Mouse (Mus musculus) E14TG2a.4 (cell line): ENCODE results near the gene Gm28557.

ENCODE experiments used
- H3K27me3 ChIP-seq: 2 replicates; pipeline ENCODE4 v1.6.1; 2014; ENCODE audit warnings: low read length, control low read depth; ENCODE audit not compliant: insufficient read depth
- H3K36me3 ChIP-seq: 2 replicates; pipeline ENCODE4 v1.6.1; 2014; ENCODE audit warnings: low read length, control low read depth; ENCODE audit not compliant: insufficient read depth
- H3K4me1 ChIP-seq: replicated peaks from 2 replicates; pipeline ENCODE4 v1.6.1; 2014; ENCODE audit warnings: low read depth, low read length, control low read depth
- H3K4me3 ChIP-seq: replicated peaks from 2 replicates; pipeline ENCODE4 v1.5.1; 2014; ENCODE audit warnings: mild to moderate bottlenecking, low read length
- H3K9me3 ChIP-seq: 2 replicates; pipeline ENCODE4 v1.6.1; 2014; ENCODE audit warnings: low read length, control low read depth
- CTCF ChIP-seq: conservative IDR thresholded peaks from 2 replicates; pipeline ENCODE4 v1.5.1; 2014; ENCODE audit warnings: low read length
- NANOG ChIP-seq: IDR thresholded peaks from 2 replicates; pipeline ENCODE4 v1.6.1; 2014; ENCODE audit warnings: borderline replicate concordance, low read length, mixed read lengths
- POU5F1 ChIP-seq: IDR thresholded peaks from 2 replicates; pipeline ENCODE4 v1.6.1; 2014; ENCODE audit warnings: low read length, borderline replicate concordance

The Gm28557 gene

GRCm38 (mm10) chr13:67107681-67108080, 723 bp downstream of the Gm28557 start:
- H3K4me1 ChIP-seq: peaks cover 26% of the 10 kb centered on the region
- no peaks in the 10 kb centered on the region for H3K9me3 ChIP-seq
- H3K27me3 ChIP-seq: no peaks in the 10 kb centered on the region
- H3K4me3 ChIP-seq: peak overlapping the region; percentile 88
- H3K36me3 ChIP-seq: peaks cover 10% of the 10 kb centered on the region
- TF ChIP-seq POU5F1 (no peak), CTCF (no peak), NANOG (no peak)

- Histone ChIP-seq H3K4me3 (no peak within 1 kb of the TSS), H3K36me3 (peaks cover 33% of the 10 kb centered on the region), H3K4me1 (no peaks in the 10 kb centered on the region; the same call in 1 of the 2 replicates), H3K9me3 (no peaks in the 10 kb centered on the region), H3K27me3 (no peaks in the 10 kb centered on the region)
- no peak for TF ChIP-seq POU5F1
- no peak for TF ChIP-seq CTCF
- TF ChIP-seq NANOG: no peak
These were observed 10.5 kb downstream of the Gm28557 start, which contains the start of gene Zfp708 for GRCm38 (mm10) chr13:67097876-67098275. TSS of gene Zfp708 (minus strand) at chr13:67097976.

GRCm38 (mm10) chr13:67090154-67090553, 18.2 kb downstream of the Gm28557 start:
- Histone ChIP-seq H3K4me3 (no peak overlapping the region), H3K4me1 (no peaks in the 10 kb centered on the region), H3K9me3 (no peaks in the 10 kb centered on the region), H3K27me3 (no peaks in the 10 kb centered on the region), H3K36me3 (peaks cover 6% of the 10 kb centered on the region)
- TF ChIP-seq POU5F1 (no peak), CTCF (no peak), NANOG (no peak)

- H3K4me1 ChIP-seq: peaks cover 16% of the 10 kb centered on the region
- H3K27me3 ChIP-seq: no peaks in the 10 kb centered on the region
- no peaks in the 10 kb centered on the region for H3K9me3 ChIP-seq
- peaks cover 7% of the 10 kb centered on the region; the same call in 1 of the 2 replicates for H3K36me3 ChIP-seq
- H3K4me3 ChIP-seq: peak overlapping the region; percentile 76
- TF ChIP-seq NANOG: no peak
These were observed 26.5 kb downstream of the Gm28557 start for GRCm38 (mm10) chr13:67081946-67082345.

GRCm38 (mm10) chr13:67081142-67081713, 27.2 kb downstream of the Gm28557 start:
- peaks cover 16% of the 10 kb centered on the region for H3K4me1 ChIP-seq
- TF ChIP-seq POU5F1: no peak
- peak overlapping the region; percentile 76 for H3K4me3 ChIP-seq
- peaks cover 3% of the 10 kb centered on the region for H3K9me3 ChIP-seq
- H3K36me3 ChIP-seq: peaks cover 8% of the 10 kb centered on the region; the same call in 1 of the 2 replicates
- no peaks in the 10 kb centered on the region for H3K27me3 ChIP-seq

GRCm38 (mm10) chr13:67077244-67077643, 31.2 kb downstream of the Gm28557 start:
- Histone ChIP-seq H3K9me3 (peaks cover 9% of the 10 kb centered on the region), H3K4me3 (no peak overlapping the region), H3K27me3 (no peaks in the 10 kb centered on the region), H3K4me1 (peaks cover 14% of the 10 kb centered on the region), H3K36me3 (peaks cover 16% of the 10 kb centered on the region)
- no peak for TF ChIP-seq POU5F1
- no peak for TF ChIP-seq NANOG
- no peak for TF ChIP-seq CTCF

GRCm38 (mm10) chr13:67072786-67073185, 35.6 kb downstream of the Gm28557 start:
- H3K4me1 ChIP-seq: 0 out of 2 replicates have a peak, but pooled peaks cover 3% of the 10 kb centered on the region
- H3K9me3 ChIP-seq: peaks cover 9% of the 10 kb centered on the region
- TF ChIP-seq POU5F1 (no peak), NANOG (no peak), CTCF (no peak)

GRCm38 (mm10) chr13:67065386-67065785, 43.0 kb downstream of the Gm28557 start:
- Histone ChIP-seq H3K4me1 (peaks cover 9% of the 10 kb centered on the region), H3K9me3 (peaks cover 13% of the 10 kb centered on the region), H3K4me3 (no peak overlapping the region), H3K27me3 (no peaks in the 10 kb centered on the region), H3K36me3 (peaks cover 9% of the 10 kb centered on the region)
- TF ChIP-seq CTCF (no peak), POU5F1 (no peak), NANOG (no peak)

More at GRCm38 (mm10) chr13:67072786-67073185, 35.6 kb downstream of the Gm28557 start:
- Histone ChIP-seq H3K36me3 (peaks cover 34% of the 10 kb centered on the region), H3K4me3 (peak overlapping the region; percentile 58), H3K27me3 (no peaks in the 10 kb centered on the region)

GRCm38 (mm10) chr13:67062427-67062826, 46.0 kb downstream of the Gm28557 start:
- Histone ChIP-seq H3K27me3 (no peaks in the 10 kb centered on the region), H3K4me3 (no peak overlapping the region), H3K9me3 (peaks cover 13% of the 10 kb centered on the region), H3K4me1 (peaks cover 17% of the 10 kb centered on the region), H3K36me3 (no peaks in the 10 kb centered on the region)
- TF ChIP-seq NANOG (no peak), POU5F1 (no peak), CTCF (no peak)
